Comparison of ENCODE assay signal across 8 mouse cellular contexts in the genomic region with DNA sequence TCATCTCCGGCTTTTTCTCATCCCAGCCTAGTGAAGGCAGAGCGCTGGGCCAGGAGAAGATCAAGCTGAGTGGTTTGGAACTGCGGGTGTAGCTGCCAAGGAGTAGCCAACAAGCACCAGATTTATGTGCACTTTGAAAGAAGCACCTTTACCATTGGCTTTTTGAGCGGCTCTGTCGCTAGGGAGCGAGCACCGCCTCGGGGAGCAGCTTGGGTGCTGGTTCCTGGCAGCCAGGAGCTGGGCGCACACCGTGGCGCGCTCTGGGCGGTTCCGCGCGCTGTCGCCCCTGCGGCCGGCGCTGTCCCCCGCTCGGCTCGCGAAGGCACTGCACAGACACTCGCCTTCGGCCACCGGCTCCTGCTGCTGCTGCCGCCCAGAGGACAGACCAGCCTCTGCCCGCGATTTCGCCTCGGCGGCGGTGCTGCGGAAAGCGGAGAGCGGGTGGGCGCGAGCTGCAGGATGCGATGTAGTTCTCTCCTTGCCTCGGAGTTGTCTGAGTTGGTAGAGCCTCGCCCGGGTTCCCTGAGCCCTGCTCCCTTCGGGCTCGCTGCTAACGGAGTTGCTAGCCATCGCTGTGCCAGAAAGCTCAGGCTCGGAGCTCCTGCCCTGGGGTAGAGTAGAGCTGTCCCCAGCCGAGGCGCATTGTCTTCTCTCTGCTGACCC. TPM values are rescaled to one million over a fixed set of nuclear protein-coding genes. Genes with fewer than 3 reads are reported as not detected.
DNase-seq lines count a peak whose midpoint lies in the region; ATAC-seq and TF ChIP-seq lines count a peak whose summit lies in the region.

A gene (plus strand): TSS at position 212 of the 663 bp plus-strand sequence.

- H3K36me3 ChIP-seq in embryonic facial prominence, embryonic 13.5 days, result no peaks in the 10 kb centered on the region
- H3K36me3 ChIP-seq in heart, adult 2 months (ENCODE audit: control insufficient read depth, insufficient read depth, low read length), result no peaks in the 10 kb centered on the region

- WGBS in embryonic facial prominence, embryonic 13.5 days, result under 1% methylated on average over 50 of the region's 50 CpGs
- WGBS in heart, adult 2 months, result 1% methylated on average over 49 of the region's 50 CpGs

- peaks cover 3% of the 10 kb centered on the region; the same call in 1 of the 2 replicates for H3K4me1 ChIP-seq in embryonic facial prominence, embryonic 13.5 days
- no peaks in the 10 kb centered on the region for H3K4me1 ChIP-seq in heart, adult 2 months (ENCODE audit: control insufficient read depth, insufficient read depth, low read length)

- no peak for TF ChIP-seq EP300 in heart, adult 2 months (IDR thresholded peaks at IDR 0.05; ENCODE audit: insufficient read depth, low read depth, low read length)

- peak within 1 kb of the TSS; percentile 59 for H3K4me3 ChIP-seq in embryonic facial prominence, embryonic 13.5 days
- H3K4me3 ChIP-seq in heart, adult 2 months, result peak within 1 kb of the TSS; percentile 40

- peak; percentile 63 for DNase-seq in brain, embryonic 18.5 days (ENCODE audit: low read depth, low spot score)
- DNase-seq in heart, adult 2 months, result peak; percentile 57 to 64
- DNase-seq in kidney, adult 11 months, result peak; percentile 14
- peak; percentile 80 to 92 for DNase-seq in left cerebral cortex, postnatal 14 days (ENCODE audit: low spot score in 2 of 2)
- peak; percentile 83 for DNase-seq in mesoderm, embryonic 11.5 days (ENCODE audit: low read depth, low spot score)
- peak; percentile 3 for DNase-seq in skeletal muscle tissue, adult 2 months (ENCODE audit: low read depth, low spot score)

- H3K4me2 ChIP-seq in embryonic facial prominence, embryonic 13.5 days, result peak within 1 kb of the TSS; percentile 87

- H3K27me3 ChIP-seq in embryonic facial prominence, embryonic 13.5 days, result peaks cover 7% of the 10 kb centered on the region; the same call in 1 of the 2 replicates
- H3K27me3 ChIP-seq in heart, adult 2 months (ENCODE audit: control insufficient read depth, insufficient read depth, low read length), result no peaks in the 10 kb centered on the region; the same call in 1 of the 2 replicates

- intact Hi-C loops in heart, adult 2 months (cut with DNase I), result loop anchor here (5.0 kb wide), 1 partner anchor 182 kb away; no protein-coding TSS in a partner anchor
- intact Hi-C loops in left cerebral cortex, postnatal 14 days (cut with DNase I), result loop anchor here (5.0 to 10.0 kb wide), 2 partner anchors 147 to 151 kb away; no protein-coding TSS in a partner anchor

- no peaks in the 10 kb centered on the region for H3K9me3 ChIP-seq in embryonic facial prominence, embryonic 13.5 days

- peak; percentile 91 for ATAC-seq in embryonic facial prominence, embryonic 13.5 days (ENCODE audit: insufficient number of reproducible peaks, insufficient read depth, low FRiP score, low TSS enrichment, low read depth)
- ATAC-seq in megakaryocyte-erythroid progenitor cell, adult 5-6 weeks (replicated peaks; ENCODE audit: low FRiP score, low TSS enrichment, poor library complexity, severe bottlenecking), result no peak

- peak within 1 kb of the TSS; percentile 77 for H3K9ac ChIP-seq in embryonic facial prominence, embryonic 13.5 days
- peak within 1 kb of the TSS; percentile 2; the same call in 1 of the 2 replicates for H3K9ac ChIP-seq in heart, adult 2 months (ENCODE audit: low read depth, low read length)

- peak; percentile 73 for TF ChIP-seq CTCF in heart, adult 2 months (IDR thresholded peaks at IDR 0.05)

- H3K27ac ChIP-seq in embryonic facial prominence, embryonic 13.5 days, result peak within 1 kb of the TSS; percentile 33; the same call in 1 of the 2 replicates
- no peak within 1 kb of the TSS for H3K27ac ChIP-seq in heart, adult 2 months

- H3K79me2 ChIP-seq in heart, adult 2 months (replicated peaks; ENCODE audit: control insufficient read depth, insufficient read depth, low read length), result no peaks in the 10 kb centered on the region

- TF ChIP-seq POLR2A in heart, adult 2 months (IDR thresholded peaks at IDR 0.05; ENCODE audit: insufficient read depth, low read depth, low read length), result no peak

RNA-seq across cellular contexts. Expression of the gene that starts here (rescaled TPM):
- polyA plus RNA-seq in embryonic facial prominence, embryonic 13.5 days (2015; fragmentation: Nextera tagmentation; extraction: Ambion mirVana), result 6.1 and 6.6 TPM in 2 replicates
- under 1 TPM; 0.18 to 0.34 TPM for total RNA-seq in heart, adult 2 months (2021)
- polyA plus RNA-seq in heart, adult 2 months (2012; rRNA removed), result 0.32 and 0.61 TPM in 2 replicates
- total RNA-seq in left cerebral cortex, postnatal 14 days (2021), result 100 to 1,000 TPM; 119 to 126 TPM
- not detected in 2 replicates for total RNA-seq in megakaryocyte-erythroid progenitor cell, adult 5-6 weeks (2014; fragmentation: Nextera tagmentation)
- not detected in 2 replicates for total RNA-seq in megakaryocyte-erythroid progenitor cell, adult 5-6 weeks (2017)

Comparison
In these comparisons a context has a peak if more than half of its experiments do, and no peak if none do; other contexts are left out.
1. RNA of the gene that starts here (total RNA-seq): 119 to 126 TPM in left cerebral cortex, postnatal 14 days; 0.18 to 0.34 TPM in heart, adult 2 months and not detected in megakaryocyte-erythroid progenitor cell, adult 5-6 weeks; every median in the first group is over 10 times any median in the second.
2. Peak in DNase-seq, H3K4me3 ChIP-seq and H3K9ac ChIP-seq in heart, adult 2 months; RNA of the gene not detected or under 1 TPM.
3. DNase-seq: peak in every context shown above with its lines; median percentile 86 in left cerebral cortex, postnatal 14 days; 83 in mesoderm, embryonic 11.5 days; 63 in brain, embryonic 18.5 days; 60 in heart, adult 2 months; 14 in kidney, adult 11 months; 3 in skeletal muscle tissue, adult 2 months.